Mouse (Mus musculus): ENCODE measurements around the gene Mbtd1. TPM values are rescaled to one million over a fixed set of nuclear protein-coding genes. Genes with fewer than 3 reads are reported as not detected.

Mbtd1 gene
- total and polyA plus RNA-seq, 2 experiments from 2014 or later: 10.5 to 11.6 TPM

- Histone ChIP-seq H3K27ac (ENCODE audit: low read depth, low read length) (no peak overlapping the region), H3K4me2 (ENCODE audit: low read depth, low read length, poor library complexity, severe bottlenecking) (no peak overlapping the region), H3K4me1 (ENCODE audit: insufficient read depth, low read length) (no peaks in the 10 kb centered on the region), H3K27me3 (ENCODE audit: insufficient read depth, low read length) (no peaks in the 10 kb centered on the region), H3K9me3 (ENCODE audit: low read length) (no peaks in the 10 kb centered on the region), H3K9ac (replicated peaks; ENCODE audit: low read length, poor library complexity, severe bottlenecking) (no peak overlapping the region), H3K4me3 (ENCODE audit: low read depth, low read length) (no peak overlapping the region), H3K36me3 (ENCODE audit: insufficient read depth, low read length) (peaks cover 3% of the 10 kb centered on the region; the same call in 1 of the 2 replicates)
- 59% methylated on average over 1 of the region's 1 CpGs for WGBS
- ATAC-seq (ENCODE audit: low FRiP score) (no peak), DNase-seq (ENCODE audit: low spot score) (no peak)
- TF ChIP-seq CTCF (IDR thresholded peaks at IDR 0.05): no peak
These were observed 84.1 kb downstream of the Mbtd1 start for GRCm38 (mm10) chr11:93969799-93970198.

- no peak for DNase-seq (ENCODE audit: low spot score)
- Histone ChIP-seq H3K36me3 (ENCODE audit: insufficient read depth, low read length) (no peaks in the 10 kb centered on the region), H3K27ac (ENCODE audit: low read depth, low read length) (no peak overlapping the region), H3K9me3 (ENCODE audit: low read length) (no peaks in the 10 kb centered on the region), H3K27me3 (ENCODE audit: insufficient read depth, low read length) (no peaks in the 10 kb centered on the region), H3K4me3 (ENCODE audit: low read depth, low read length) (no peak overlapping the region), H3K4me2 (ENCODE audit: low read depth, low read length, poor library complexity, severe bottlenecking) (no peak overlapping the region), H3K9ac (replicated peaks; ENCODE audit: low read length, poor library complexity, severe bottlenecking) (no peak overlapping the region), H3K4me1 (ENCODE audit: insufficient read depth, low read length) (no peaks in the 10 kb centered on the region)
- TF ChIP-seq CTCF (IDR thresholded peaks at IDR 0.05): no peak
- ATAC-seq (ENCODE audit: low FRiP score): no peak
- 86% methylated on average over 5 of the region's 5 CpGs for WGBS
These were observed 87.3 kb downstream of the Mbtd1 start for GRCm38 (mm10) chr11:93972951-93973350.

GRCm38 (mm10) chr11:93979502-93980049, 93.9 kb downstream of the Mbtd1 start:
- Histone ChIP-seq H3K4me2 (ENCODE audit: low read depth, low read length, poor library complexity, severe bottlenecking) (no peak overlapping the region), H3K36me3 (ENCODE audit: insufficient read depth, low read length) (no peaks in the 10 kb centered on the region), H3K27me3 (ENCODE audit: insufficient read depth, low read length) (no peaks in the 10 kb centered on the region), H3K4me3 (ENCODE audit: low read depth, low read length) (no peak overlapping the region), H3K9me3 (ENCODE audit: low read length) (no peaks in the 10 kb centered on the region), H3K4me1 (ENCODE audit: insufficient read depth, low read length) (no peaks in the 10 kb centered on the region), H3K9ac (replicated peaks; ENCODE audit: low read length, poor library complexity, severe bottlenecking) (no peak overlapping the region), H3K27ac (ENCODE audit: low read depth, low read length) (no peak overlapping the region)
- ATAC-seq (ENCODE audit: low FRiP score) (no peak), DNase-seq (ENCODE audit: low spot score) (peak; percentile 22)
- TF ChIP-seq CTCF (IDR thresholded peaks at IDR 0.05): no peak
- 67% methylated on average over 6 of the region's 6 CpGs for WGBS

- no peak for TF ChIP-seq CTCF (IDR thresholded peaks at IDR 0.05)
- Histone ChIP-seq H3K27me3 (ENCODE audit: insufficient read depth, low read length) (no peaks in the 10 kb centered on the region), H3K36me3 (ENCODE audit: insufficient read depth, low read length) (no peaks in the 10 kb centered on the region), H3K27ac (ENCODE audit: low read depth, low read length) (no peak overlapping the region), H3K4me1 (ENCODE audit: insufficient read depth, low read length) (no peaks in the 10 kb centered on the region), H3K4me3 (ENCODE audit: low read depth, low read length) (no peak overlapping the region), H3K9me3 (ENCODE audit: low read length) (no peaks in the 10 kb centered on the region), H3K9ac (replicated peaks; ENCODE audit: low read length, poor library complexity, severe bottlenecking) (no peak overlapping the region), H3K4me2 (ENCODE audit: low read depth, low read length, poor library complexity, severe bottlenecking) (no peak overlapping the region)
- 94% methylated on average over 3 of the region's 3 CpGs for WGBS
- DNase-seq (ENCODE audit: low spot score) (no peak), ATAC-seq (ENCODE audit: low FRiP score) (no peak)
These were observed 99.0 kb downstream of the Mbtd1 start for GRCm38 (mm10) chr11:93984619-93985018.

GRCm38 (mm10) chr11:93985265-93985664, 99.6 kb downstream of the Mbtd1 start:
- H3K27ac ChIP-seq (ENCODE audit: low read depth, low read length): no peak overlapping the region
- no peak overlapping the region for H3K4me2 ChIP-seq (ENCODE audit: low read depth, low read length, poor library complexity, severe bottlenecking)
- TF ChIP-seq CTCF (IDR thresholded peaks at IDR 0.05): no peak
- H3K4me1 ChIP-seq (ENCODE audit: insufficient read depth, low read length): no peaks in the 10 kb centered on the region
- DNase-seq (ENCODE audit: low spot score) (no peak), ATAC-seq (ENCODE audit: low FRiP score) (no peak)
- H3K36me3 ChIP-seq (ENCODE audit: insufficient read depth, low read length): no peaks in the 10 kb centered on the region
- H3K27me3 ChIP-seq (ENCODE audit: insufficient read depth, low read length): no peaks in the 10 kb centered on the region
- H3K4me3 ChIP-seq (ENCODE audit: low read depth, low read length): no peak overlapping the region
- no peak overlapping the region for H3K9ac ChIP-seq (replicated peaks; ENCODE audit: low read length, poor library complexity, severe bottlenecking)
- 89% methylated on average over 5 of the region's 5 CpGs for WGBS
- H3K9me3 ChIP-seq (ENCODE audit: low read length): no peaks in the 10 kb centered on the region

GRCm38 (mm10) chr11:93986298-93986697, 100.6 kb downstream of the Mbtd1 start:
- DNase-seq (ENCODE audit: low spot score) (no peak), ATAC-seq (ENCODE audit: low FRiP score) (no peak)
- Histone ChIP-seq H3K4me2 (ENCODE audit: low read depth, low read length, poor library complexity, severe bottlenecking) (no peak overlapping the region), H3K27ac (ENCODE audit: low read depth, low read length) (no peak overlapping the region), H3K4me1 (ENCODE audit: insufficient read depth, low read length) (no peaks in the 10 kb centered on the region), H3K9me3 (ENCODE audit: low read length) (no peaks in the 10 kb centered on the region), H3K4me3 (ENCODE audit: low read depth, low read length) (no peak overlapping the region), H3K9ac (replicated peaks; ENCODE audit: low read length, poor library complexity, severe bottlenecking) (no peak overlapping the region), H3K36me3 (ENCODE audit: insufficient read depth, low read length) (no peaks in the 10 kb centered on the region), H3K27me3 (ENCODE audit: insufficient read depth, low read length) (no peaks in the 10 kb centered on the region)
- TF ChIP-seq CTCF (IDR thresholded peaks at IDR 0.05): no peak

Data from midbrain, postnatal 0 days (tissue).